Mouse (Mus musculus): ENCODE results near the gene Galk1.

DNA sequence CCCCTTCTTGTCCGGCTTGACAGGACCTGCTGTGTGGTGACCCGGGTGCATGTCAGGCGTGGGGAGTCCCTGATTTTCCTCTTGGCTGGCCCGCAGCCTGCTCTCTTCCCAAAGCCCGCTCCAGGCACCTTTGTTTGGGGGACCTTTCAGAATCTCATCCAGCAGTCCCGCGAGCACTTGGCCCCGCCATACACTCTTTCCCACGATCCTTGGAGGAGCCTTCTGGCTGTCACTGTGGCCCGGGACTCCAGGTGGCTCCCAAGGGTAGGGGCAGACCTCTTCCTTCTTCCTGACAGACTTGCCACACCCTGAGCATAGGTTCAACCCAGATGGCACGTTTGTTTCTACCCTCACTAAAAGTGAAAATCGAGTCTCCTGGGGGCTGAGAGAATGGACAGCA lies 37.0 kb downstream of the Galk1 start:
- no peak for TF ChIP-seq CTCF (IDR thresholded peaks at IDR 0.05; ENCODE audit: low read depth)
- no peak for TF ChIP-seq EP300 (IDR thresholded peaks at IDR 0.05; ENCODE audit: low read depth)

Data from liver, embryonic 14.5 days (tissue).